Mouse (Mus musculus) lung, postnatal 0 days (tissue): ENCODE data around the gene Mfsd11. TPM values are rescaled to one million over a fixed set of nuclear protein-coding genes. Genes with fewer than 3 reads are reported as not detected.

Source experiments
- ATAC-seq: fragments of 200-750 bp; cut with Nextera tagmentation; 2 replicates; pipeline ENCODE4 v1.8.0; 2017; ENCODE audit warnings: moderate library complexity
- DNase-seq: peaks from one replicate; pipeline ENCODE4 v3.0.0-alpha.2; 2016; ENCODE audit warnings: low spot score
- H3K27ac ChIP-seq: fragments of 300-500 bp; sonication (generic); 2 replicates; pipeline ENCODE4 v1.5.1; 2014; ENCODE audit warnings: antibody characterized with exemption, mild to moderate bottlenecking, low read length, mixed read lengths
- H3K27me3 ChIP-seq: fragments of 300-500 bp; sonication (generic); replicated peaks from 2 replicates; pipeline ENCODE4 v1.6.1; 2014; ENCODE audit warnings: low read length, mixed read lengths; ENCODE audit not compliant: insufficient read depth
- H3K36me3 ChIP-seq: fragments of 300-500 bp; sonication (generic); 2 replicates; pipeline ENCODE4 v1.6.1; 2014; ENCODE audit warnings: low read length, mixed read lengths; ENCODE audit not compliant: insufficient read depth
- H3K4me1 ChIP-seq: fragments of 300-500 bp; sonication (generic); 2 replicates; pipeline ENCODE4 v1.6.1; 2014; ENCODE audit warnings: antibody characterized with exemption, low read depth, low read length, mixed read lengths; ENCODE audit not compliant: insufficient read depth
- H3K4me2 ChIP-seq: fragments of 300-500 bp; sonication (generic); replicated peaks from 2 replicates; pipeline ENCODE4 v1.6.1; 2014; ENCODE audit warnings: low read depth, mild to moderate bottlenecking, low read length, moderate library complexity, mixed read lengths
- H3K4me3 ChIP-seq: fragments of 300-500 bp; sonication (generic); 2 replicates; pipeline ENCODE4 v1.5.1; 2014; ENCODE audit warnings: low read depth, low read length
- H3K9ac ChIP-seq: fragments of 300-500 bp; sonication (generic); replicated peaks from 2 replicates; pipeline ENCODE4 v1.6.1; 2014; ENCODE audit warnings: low read depth, mild to moderate bottlenecking
- H3K9me3 ChIP-seq: fragments of 300-500 bp; sonication (generic); 2 replicates; pipeline ENCODE4 v1.6.1; 2016; ENCODE audit warnings: low read length, mixed read lengths
- CTCF ChIP-seq: IDR thresholded peaks from 2 replicates; pipeline ENCODE4 v1.5.1; 2016; ENCODE audit warnings: antibody characterized with exemption, mild to moderate bottlenecking
- EP300 ChIP-seq: IDR thresholded peaks from 2 replicates; pipeline ENCODE4 v1.6.1; 2016; ENCODE audit warnings: antibody characterized with exemption, mild to moderate bottlenecking, control low read depth
- WGBS: fragments of 180-500 bp; shearing (Covaris S2); extraction: QIAGEN DNeasy Blood & Tissue Kit; methylation state at CpG from one replicate; pipeline ENCODE4 v1.1.7; 2014; 5-methylcytosine and 5-hydroxymethylcytosine counted together
- polyA plus RNA-seq: library from polyadenylated mRNA; unstranded; fragments of >200 nt; fragmentation: Nextera tagmentation; extraction: Ambion mirVana; gene quantifications from 2 replicates; pipeline ENCODE4 v1.2.1, GENCODE M21; 2015

Mfsd11 gene
- polyA plus RNA-seq, 1 experiment from 2014 or later: 44.7 TPM

- WGBS: 86% methylated on average over 9 of the region's 9 CpGs
- Histone ChIP-seq H3K36me3 (peaks cover 29% of the 10 kb centered on the region), H3K4me2 (no peak overlapping the region), H3K4me1 (no peaks in the 10 kb centered on the region), H3K9ac (no peak overlapping the region), H3K9me3 (no peaks in the 10 kb centered on the region), H3K27ac (no peak overlapping the region), H3K4me3 (no peak overlapping the region), H3K27me3 (no peaks in the 10 kb centered on the region)
- TF ChIP-seq CTCF (no peak), EP300 (no peak)
- DNase-seq: no peak
- no peak for ATAC-seq
Observed at GRCm38 (mm10) chr11:116871538-116871937, 19.3 kb downstream of the Mfsd11 start.

DNA sequence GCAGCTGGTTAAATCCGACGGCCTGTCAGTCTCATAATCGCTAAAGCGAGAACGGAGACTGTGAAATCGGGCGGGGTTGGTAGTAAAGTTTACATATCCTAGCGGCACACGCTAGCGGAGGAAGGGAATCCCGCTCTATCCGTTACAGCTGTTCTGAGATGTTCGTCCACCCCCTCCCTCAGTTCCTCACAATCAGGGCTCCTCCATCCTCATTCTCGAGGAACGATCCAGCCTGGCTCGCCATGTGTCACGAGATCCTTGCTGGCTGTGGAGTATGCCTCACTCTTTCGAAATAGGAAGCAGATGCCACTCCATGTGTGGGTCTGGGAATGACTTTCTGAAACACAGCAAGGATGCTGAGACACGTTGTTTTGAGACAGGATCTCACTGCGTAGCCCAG is 21.7 kb downstream of the Mfsd11 start:
- Histone ChIP-seq H3K27ac (no peak overlapping the region), H3K4me1 (no peaks in the 10 kb centered on the region), H3K9me3 (no peaks in the 10 kb centered on the region), H3K4me2 (no peak overlapping the region), H3K9ac (no peak overlapping the region), H3K36me3 (peaks cover 29% of the 10 kb centered on the region), H3K27me3 (no peaks in the 10 kb centered on the region), H3K4me3 (no peak overlapping the region)
- TF ChIP-seq EP300: no peak
- no peak for TF ChIP-seq CTCF
- 87% methylated on average over 20 of the region's 20 CpGs for whole genome bisulfite sequencing
- DNase-seq (no peak), ATAC-seq (no peak)

- H3K4me3 ChIP-seq: no peak overlapping the region
- H3K36me3 ChIP-seq: peaks cover 10% of the 10 kb centered on the region; the same call in 1 of the 2 replicates
- no peak overlapping the region for H3K27ac ChIP-seq
- DNase-seq (no peak), ATAC-seq (no peak)
- H3K27me3 ChIP-seq: no peaks in the 10 kb centered on the region
- WGBS: 83% methylated on average over 8 of the region's 8 CpGs
- no peak overlapping the region for H3K9ac ChIP-seq
- no peaks in the 10 kb centered on the region for H3K9me3 ChIP-seq
- no peaks in the 10 kb centered on the region for H3K4me1 ChIP-seq
- H3K4me2 ChIP-seq: no peak overlapping the region
- TF ChIP-seq EP300 (no peak), CTCF (no peak)
Observed at GRCm38 (mm10) chr11:116878454-116878853, 26.2 kb downstream of the Mfsd11 start.

GRCm38 (mm10) chr11:116880839-116881238 is 28.6 kb downstream of the Mfsd11 start:
- Histone ChIP-seq H3K27ac (no peak overlapping the region), H3K27me3 (0 out of 2 replicates have a peak, but pooled peaks cover under 1% of the 10 kb centered on the region), H3K9ac (no peak overlapping the region), H3K9me3 (no peaks in the 10 kb centered on the region), H3K4me2 (no peak overlapping the region), H3K36me3 (no peaks in the 10 kb centered on the region), H3K4me1 (no peaks in the 10 kb centered on the region), H3K4me3 (no peak overlapping the region)
- WGBS: 38% methylated on average over 7 of the region's 7 CpGs
- TF ChIP-seq EP300 (no peak), CTCF (no peak)
- 0 out of 2 replicates have a peak, but pooled peaks have one; percentile 40 for ATAC-seq
- peak; percentile 11 for DNase-seq

DNA sequence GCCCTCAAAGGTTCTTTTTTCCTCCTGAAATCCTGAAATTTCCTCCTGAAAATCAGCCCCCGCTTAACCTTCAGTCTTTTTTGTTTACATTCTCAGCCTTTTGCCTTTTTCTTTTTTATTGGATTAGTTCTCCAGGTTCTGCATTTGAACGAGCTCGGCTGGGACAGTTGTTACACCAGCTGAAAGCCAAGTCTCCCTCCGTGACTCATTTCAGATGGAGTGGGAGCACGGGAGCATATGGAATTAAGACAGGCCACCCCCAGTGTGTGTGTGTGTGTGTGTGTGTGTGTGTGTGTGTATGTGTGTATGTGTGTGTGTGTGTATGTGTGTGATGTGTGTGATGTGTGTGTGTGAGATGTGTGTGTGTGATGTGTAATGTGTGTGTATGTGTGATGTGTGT is 29.2 kb downstream of the Mfsd11 start:
- Histone ChIP-seq H3K9me3 (no peaks in the 10 kb centered on the region), H3K4me1 (no peaks in the 10 kb centered on the region), H3K27ac (no peak overlapping the region), H3K27me3 (0 out of 2 replicates have a peak, but pooled peaks cover 2% of the 10 kb centered on the region), H3K36me3 (no peaks in the 10 kb centered on the region), H3K4me3 (no peak overlapping the region), H3K4me2 (no peak overlapping the region), H3K9ac (no peak overlapping the region)
- 42% methylated on average over 5 of the region's 5 CpGs for WGBS
- no peak for ATAC-seq
- TF ChIP-seq EP300: no peak
- TF ChIP-seq CTCF: no peak
- DNase-seq: no peak

DNA sequence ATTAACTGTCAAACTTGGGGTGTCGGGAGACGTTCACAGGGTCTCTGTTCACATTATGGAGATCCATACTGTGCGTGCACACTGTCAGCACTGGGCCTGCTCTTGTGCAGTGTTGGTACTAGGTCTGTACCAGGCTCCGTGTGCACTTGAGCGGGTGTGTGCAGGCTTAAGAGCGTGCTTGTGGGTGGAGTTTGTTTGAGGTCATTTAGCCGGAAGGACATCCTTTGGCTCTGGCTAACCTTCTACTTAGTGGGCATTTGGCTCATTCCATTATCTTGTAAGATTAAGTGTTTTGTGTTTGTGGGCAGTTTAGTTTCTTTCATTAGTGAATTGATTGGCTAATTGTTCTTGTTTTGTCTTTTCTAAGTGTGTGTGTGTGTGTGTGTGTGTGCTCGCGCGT is 30.2 kb downstream of the Mfsd11 start:
- ATAC-seq: no peak
- WGBS: 62% methylated on average over 10 of the region's 10 CpGs
- Histone ChIP-seq H3K27ac (no peak overlapping the region), H3K36me3 (no peaks in the 10 kb centered on the region), H3K27me3 (0 out of 2 replicates have a peak, but pooled peaks cover 2% of the 10 kb centered on the region), H3K4me2 (no peak overlapping the region), H3K9me3 (no peaks in the 10 kb centered on the region), H3K4me1 (no peaks in the 10 kb centered on the region), H3K9ac (no peak overlapping the region), H3K4me3 (no peak overlapping the region)
- DNase-seq: no peak
- TF ChIP-seq EP300: no peak
- TF ChIP-seq CTCF: no peak

GRCm38 (mm10) chr11:116884061-116884460 is 31.8 kb downstream of the Mfsd11 start:
- 87% methylated on average over 6 of the region's 6 CpGs for WGBS
- DNase-seq (no peak), ATAC-seq (no peak)
- H3K27me3 ChIP-seq: 0 out of 2 replicates have a peak, but pooled peaks cover 2% of the 10 kb centered on the region
- TF ChIP-seq EP300: no peak
- TF ChIP-seq CTCF: no peak
- H3K36me3 ChIP-seq: no peaks in the 10 kb centered on the region
- no peaks in the 10 kb centered on the region for H3K4me1 ChIP-seq
- H3K9me3 ChIP-seq: no peaks in the 10 kb centered on the region
- H3K4me3 ChIP-seq: no peak overlapping the region
- H3K9ac ChIP-seq: no peak overlapping the region
- H3K27ac ChIP-seq: no peak overlapping the region
- no peak overlapping the region for H3K4me2 ChIP-seq
